Mouse (Mus musculus) CD8-positive naive resting alpha-beta T cell, adult 2 months (primary cell): ENCODE measurements around the gene Eif3c.

Experiments used
- DNase-seq, 2 experiments: peaks; one replicate each; pipeline ENCODE4 v3.0.0; 2022; ENCODE audit warnings: low read depth in 2 of 2, low spot score in 2 of 2

Eif3c gene

DNA sequence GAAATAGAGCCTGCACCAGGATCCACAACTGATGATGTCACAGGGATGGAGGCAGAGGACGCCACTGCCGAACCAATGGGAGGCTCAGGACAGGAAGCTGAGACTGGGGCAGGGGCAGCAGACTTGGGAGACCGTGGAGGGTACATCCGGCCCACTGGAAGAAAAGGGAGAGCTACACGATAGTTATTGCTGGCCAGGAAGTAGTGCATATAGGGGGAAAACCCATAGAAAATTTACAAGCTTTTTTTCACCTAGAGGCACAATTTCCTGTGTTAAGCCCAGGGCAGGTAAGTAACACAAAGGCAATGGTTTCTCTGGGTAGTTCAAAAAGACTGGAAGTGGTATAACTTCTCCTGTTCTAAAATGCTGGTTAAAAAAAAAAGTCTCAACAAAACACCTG, 69.7 kb downstream of the Eif3c start:
- no peak for DNase-seq
